Mouse (Mus musculus) kidney, adult 9 months (tissue): Measurements from ENCODE around the gene Nkiras1.
A peak's percentile ranks its signal among the peaks of the same experiment; 100 is the strongest.

Experiments used
- DNase-seq: peaks from one replicate; pipeline ENCODE4 v3.0.0; 2022

Gene Nkiras1

GRCm38 (mm10) chr14:18280375-18280774 lies 9.4 kb downstream of the Nkiras1 start:
- no peak for DNase-seq

GRCm38 (mm10) chr14:18284581-18284980 lies 13.6 kb downstream of the Nkiras1 start:
- DNase-seq: peak; percentile 51

GRCm38 (mm10) chr14:18285476-18285875 lies 14.5 kb downstream of the Nkiras1 start:
- no peak for DNase-seq

GRCm38 (mm10) chr14:18286441-18286840 lies 15.5 kb downstream of the Nkiras1 start:
- DNase-seq: no peak

- DNase-seq: no peak
Observed at GRCm38 (mm10) chr14:18287391-18287790, 16.5 kb downstream of the Nkiras1 start.

- DNase-seq: no peak
Observed at GRCm38 (mm10) chr14:18292111-18292510, 21.2 kb downstream of the Nkiras1 start.

- no peak for DNase-seq
Observed at GRCm38 (mm10) chr14:18292578-18292977, 21.6 kb downstream of the Nkiras1 start.

GRCm38 (mm10) chr14:18297441-18297840 lies 26.5 kb downstream of the Nkiras1 start:
- DNase-seq: no peak

GRCm38 (mm10) chr14:18298874-18299273 lies 27.9 kb downstream of the Nkiras1 start:
- DNase-seq: no peak

- DNase-seq: peak; percentile 43
Observed at GRCm38 (mm10) chr14:18300676-18301075, 29.7 kb downstream of the Nkiras1 start.

- no peak for DNase-seq
Observed at GRCm38 (mm10) chr14:18301591-18301990, 30.7 kb downstream of the Nkiras1 start.

GRCm38 (mm10) chr14:18302750-18303149 lies 31.8 kb downstream of the Nkiras1 start:
- no peak for DNase-seq

- no peak for DNase-seq
Observed at GRCm38 (mm10) chr14:18303262-18303661, 32.3 kb downstream of the Nkiras1 start.

- DNase-seq: no peak
Observed at GRCm38 (mm10) chr14:18304165-18304564, 33.2 kb downstream of the Nkiras1 start.

- DNase-seq: no peak
Observed at GRCm38 (mm10) chr14:18317457-18318411, 46.8 kb downstream of the Nkiras1 start.

GRCm38 (mm10) chr14:18326968-18327672 lies 56.2 kb downstream of the Nkiras1 start:
- DNase-seq: peak; percentile 35

GRCm38 (mm10) chr14:18330789-18331692 lies 60.1 kb downstream of the Nkiras1 start:
- no peak for DNase-seq

GRCm38 (mm10) chr14:18331693-18332131 lies 60.8 kb downstream of the Nkiras1 start, which contains the start of gene Ube2e1:
Gene Ube2e1, minus strand, starts transcription at chr14:18331859.
- peak; percentile 85 for DNase-seq
